ENCODE assay signal across 15 mouse cellular contexts in genomic region chr2:7073730-7074129, GRCm38 (mm10).
"Had no signal": no experiment of that assay in that cellular context is flagged by ENCODE, and none has a peak within 500 bp of the region (broad histone marks: within the 10 kb centered on the region; RNA-seq: fewer than 3 reads in every experiment).

No protein-coding gene starts in this region.

- H3K4me2 ChIP-seq: limb, embryonic 13.5 days; neural tube, embryonic 15.5 days had no signal

- H3K27ac ChIP-seq: limb, embryonic 13.5 days; liver, embryonic 14.5 days; midbrain, embryonic 10.5 days; neural tube, embryonic 15.5 days; stomach, postnatal 0 days had no signal

- H3K36me3 ChIP-seq: neural tube, embryonic 15.5 days had no signal

- H3K9ac ChIP-seq: limb, embryonic 13.5 days; liver, embryonic 14.5 days; neural tube, embryonic 15.5 days had no signal

- ATAC-seq: intestine, embryonic 16.5 days had no signal

- H3K4me1 ChIP-seq: midbrain, embryonic 10.5 days had no signal

- H3K27me3 ChIP-seq: limb, embryonic 13.5 days; neural tube, embryonic 15.5 days had no signal

- H3K4me3 ChIP-seq: limb, embryonic 13.5 days; midbrain, embryonic 10.5 days; myocyte; neural tube, embryonic 15.5 days had no signal

- DNase-seq: kidney, adult 8-10 months; layer of hippocampus, adult 9-11 months; layer of hippocampus, postnatal 36 days; left cerebral cortex, postnatal 4 days; lung, adult 18-20 months; lung, postnatal 36 days; midbrain, embryonic 14.5 days; thymus, postnatal 4 days had no signal
